Comparison of ENCODE assay signal across 8 mouse cellular contexts in genomic region chr1:155243797-155244770, GRCm38 (mm10). TPM values are rescaled to one million over a fixed set of nuclear protein-coding genes. Genes with fewer than 3 reads are reported as not detected.
DNase-seq lines count a peak whose midpoint lies in the region; ATAC-seq and TF ChIP-seq lines count a peak whose summit lies in the region.

BC034090 (minus strand) TSS chr1:155244444.

- peak within 1 kb of the TSS; percentile 68 for H3K9ac ChIP-seq in embryonic facial prominence, embryonic 15.5 days
- peak within 1 kb of the TSS; percentile 95 for H3K9ac ChIP-seq in heart, embryonic 12.5 days
- H3K9ac ChIP-seq in kidney, embryonic 15.5 days: peak within 1 kb of the TSS; percentile 68

- no peaks in the 10 kb centered on the region for H3K9me3 ChIP-seq in embryonic facial prominence, embryonic 15.5 days (replicated peaks)
- no peaks in the 10 kb centered on the region for H3K9me3 ChIP-seq in heart, embryonic 12.5 days (replicated peaks)
- no peaks in the 10 kb centered on the region for H3K9me3 ChIP-seq in kidney, embryonic 15.5 days (replicated peaks)

- H3K4me3 ChIP-seq in thymus, adult 2 months (ENCODE audit: control insufficient read depth, insufficient read depth, low read length): peak within 1 kb of the TSS; percentile 33
- peak within 1 kb of the TSS; percentile 65 for H3K4me3 ChIP-seq in embryonic facial prominence, embryonic 15.5 days (replicated peaks)
- H3K4me3 ChIP-seq in heart, embryonic 12.5 days: peak within 1 kb of the TSS; percentile 87
- H3K4me3 ChIP-seq in kidney, embryonic 15.5 days (replicated peaks): peak within 1 kb of the TSS; percentile 55

- peaks cover 8% of the 10 kb centered on the region for H3K27me3 ChIP-seq in thymus, adult 2 months (ENCODE audit: control insufficient read depth, insufficient read depth, low read length)
- H3K27me3 ChIP-seq in embryonic facial prominence, embryonic 15.5 days: no peaks in the 10 kb centered on the region
- H3K27me3 ChIP-seq in heart, embryonic 12.5 days (replicated peaks): no peaks in the 10 kb centered on the region
- H3K27me3 ChIP-seq in kidney, embryonic 15.5 days: 0 out of 2 replicates have a peak, but pooled peaks cover 9% of the 10 kb centered on the region

- peak within 1 kb of the TSS; percentile 61 for H3K4me2 ChIP-seq in embryonic facial prominence, embryonic 15.5 days (replicated peaks)
- peak within 1 kb of the TSS; percentile 78 for H3K4me2 ChIP-seq in heart, embryonic 12.5 days
- peak within 1 kb of the TSS; percentile 77 for H3K4me2 ChIP-seq in kidney, embryonic 15.5 days

- 6% methylated on average over 79 of the region's 85 CpGs for WGBS in thymus, adult 2 months
- WGBS in embryonic facial prominence, embryonic 15.5 days: 2% methylated on average over 85 of the region's 85 CpGs
- 1% methylated on average over 84 of the region's 85 CpGs for WGBS in heart, embryonic 12.5 days
- 2% methylated on average over 76 of the region's 85 CpGs for WGBS in kidney, embryonic 15.5 days

- TF ChIP-seq POLR2A in thymus, adult 2 months (IDR thresholded peaks at IDR 0.05; ENCODE audit: control insufficient read depth, extremely low read depth, insufficient read depth, low read length, poor library complexity): no peak

- TF ChIP-seq CTCF in thymus, adult 2 months (IDR thresholded peaks at IDR 0.05; ENCODE audit: borderline replicate concordance, control insufficient read depth, extremely low read depth, insufficient read depth, low read length, poor library complexity): no peak

- no peaks in the 10 kb centered on the region for H3K36me3 ChIP-seq in thymus, adult 2 months (ENCODE audit: control insufficient read depth, insufficient read depth, low read length)
- H3K36me3 ChIP-seq in embryonic facial prominence, embryonic 15.5 days: peaks cover 4% of the 10 kb centered on the region; the same call in 1 of the 2 replicates
- H3K36me3 ChIP-seq in heart, embryonic 12.5 days: peaks cover 30% of the 10 kb centered on the region
- H3K36me3 ChIP-seq in kidney, embryonic 15.5 days: peaks cover 23% of the 10 kb centered on the region

- peaks cover 11% of the 10 kb centered on the region for H3K4me1 ChIP-seq in thymus, adult 2 months (replicated peaks; ENCODE audit: control insufficient read depth, insufficient read depth, low read length)
- H3K4me1 ChIP-seq in embryonic facial prominence, embryonic 15.5 days: peaks cover 38% of the 10 kb centered on the region
- H3K4me1 ChIP-seq in heart, embryonic 12.5 days (replicated peaks): peaks cover 45% of the 10 kb centered on the region
- H3K4me1 ChIP-seq in kidney, embryonic 15.5 days: peaks cover 42% of the 10 kb centered on the region

- H3K27ac ChIP-seq in thymus, adult 2 months (ENCODE audit: control insufficient read depth, insufficient read depth, low read length): no peak within 1 kb of the TSS
- peak within 1 kb of the TSS; percentile 86 for H3K27ac ChIP-seq in embryonic facial prominence, embryonic 15.5 days (replicated peaks)
- H3K27ac ChIP-seq in heart, embryonic 12.5 days (ENCODE audit: poor library complexity, severe bottlenecking): peak within 1 kb of the TSS; percentile 92
- peak within 1 kb of the TSS; percentile 61 for H3K27ac ChIP-seq in kidney, embryonic 15.5 days

- peak; percentile 8 for DNase-seq in thymus, adult 2 months
- DNase-seq in thymus, postnatal 10 days (ENCODE audit: low spot score in 2 of 2): no peak
- peak; percentile 13 for DNase-seq in lung, postnatal 25 days (ENCODE audit: low spot score)
- DNase-seq in retina, postnatal 1 day: peak; percentile 72
- no peak for DNase-seq in right cerebral cortex, adult 18-20 months

- peak; percentile 83 for ATAC-seq in embryonic facial prominence, embryonic 15.5 days (ENCODE audit: insufficient number of reproducible peaks, low FRiP score, low TSS enrichment, low read depth)
- ATAC-seq in heart, embryonic 12.5 days (ENCODE audit: insufficient number of reproducible peaks, low FRiP score): peak; percentile 76
- peak; percentile 84 for ATAC-seq in kidney, embryonic 15.5 days (replicated peaks; ENCODE audit: low FRiP score)

RNA-seq across cellular contexts. Expression of gene BC034090, which starts in this region (rescaled TPM):
- polyA plus RNA-seq in thymus, adult 2 months (2012; rRNA removed): 7.6 and 13.1 TPM in 2 replicates
- polyA plus RNA-seq in embryonic facial prominence, embryonic 15.5 days (2015; fragmentation: Nextera tagmentation; extraction: Ambion mirVana): 6.3 and 6.5 TPM in 2 replicates
- 9.0 and 9.6 TPM in 2 replicates for polyA plus RNA-seq in heart, embryonic 12.5 days (2016; fragmentation: Nextera tagmentation; extraction: Ambion mirVana)
- 7.0 and 7.2 TPM in 2 replicates for polyA plus RNA-seq in kidney, embryonic 15.5 days (2015; fragmentation: Nextera tagmentation; extraction: Ambion mirVana)

Comparison
In these comparisons a context has a peak if more than half of its experiments do, and no peak if none do; other contexts are left out.
1. DNase-seq: peak in thymus, adult 2 months (single experiment), lung, postnatal 25 days (single experiment) and retina, postnatal 1 day (single experiment); none in thymus, postnatal 10 days (0 of 2) and right cerebral cortex, adult 18-20 months (single experiment).
2. H3K4me3 ChIP-seq: peak in every context shown above with its lines; median percentile 87 in heart, embryonic 12.5 days; 65 in embryonic facial prominence, embryonic 15.5 days; 55 in kidney, embryonic 15.5 days; 33 in thymus, adult 2 months.
3. Peak in every context shown above with its lines, with median percentiles within 50 percentile points of each other: ATAC-seq, H3K4me2 ChIP-seq and H3K9ac ChIP-seq.